Comparison of ENCODE assay signal across 8 mouse cellular contexts in the genomic region with DNA sequence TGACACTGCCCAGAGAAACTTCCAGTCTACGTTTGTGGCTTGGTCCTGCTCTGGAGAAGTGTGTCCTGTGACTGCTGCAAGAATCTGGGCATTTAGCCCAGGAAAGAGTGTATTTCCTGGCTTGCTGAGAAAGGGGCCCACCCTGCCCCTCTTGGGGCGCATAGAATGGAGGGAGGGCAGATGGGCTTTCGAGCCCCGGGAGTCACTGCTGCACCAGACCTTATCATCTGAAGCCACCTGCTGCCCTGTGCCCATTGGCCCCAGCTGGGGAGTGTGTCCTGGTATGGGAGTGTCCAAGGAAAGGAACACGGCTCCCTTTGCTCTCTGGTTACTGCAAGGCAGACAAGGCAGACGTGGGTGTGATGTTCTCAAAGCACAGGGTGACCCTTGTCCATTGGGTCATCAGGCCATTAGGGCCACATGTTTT. TPM values are rescaled to one million over a fixed set of nuclear protein-coding genes. Genes with fewer than 3 reads are reported as not detected.
DNase-seq lines count a peak whose midpoint lies in the region; ATAC-seq lines count a peak whose summit lies in the region.

No protein-coding gene starts in this region.

- H3K4me1 ChIP-seq in neural tube, embryonic 13.5 days (replicated peaks), result peaks cover 59% of the 10 kb centered on the region
- H3K4me1 ChIP-seq in neural tube, embryonic 15.5 days, result peaks cover 33% of the 10 kb centered on the region
- peaks cover 71% of the 10 kb centered on the region for H3K4me1 ChIP-seq in heart, embryonic 16.5 days (ENCODE audit: control insufficient read depth, insufficient read depth, low read length)
- peaks cover 60% of the 10 kb centered on the region for H3K4me1 ChIP-seq in limb, embryonic 15.5 days
- peaks cover 63% of the 10 kb centered on the region for H3K4me1 ChIP-seq in stomach, embryonic 16.5 days (ENCODE audit: control insufficient read depth, insufficient read depth, low read length)

- 0 out of 2 replicates have a peak, but pooled peaks have one; percentile 19 for ATAC-seq in neural tube, embryonic 13.5 days (ENCODE audit: low read depth)
- no peak for ATAC-seq in neural tube, embryonic 15.5 days (ENCODE audit: low FRiP score)
- ATAC-seq in heart, embryonic 16.5 days (replicated peaks; ENCODE audit: extremely low read depth, insufficient read depth, low FRiP score), result peak; percentile 87
- ATAC-seq in limb, embryonic 15.5 days (ENCODE audit: insufficient number of reproducible peaks, low FRiP score, low TSS enrichment, low read depth), result no peak
- ATAC-seq in stomach, embryonic 16.5 days (ENCODE audit: insufficient read depth, low FRiP score), result peak; percentile 81

- no peaks in the 10 kb centered on the region for H3K36me3 ChIP-seq in neural tube, embryonic 13.5 days
- no peaks in the 10 kb centered on the region for H3K36me3 ChIP-seq in neural tube, embryonic 15.5 days
- H3K36me3 ChIP-seq in heart, embryonic 16.5 days (ENCODE audit: control insufficient read depth, insufficient read depth), result no peaks in the 10 kb centered on the region
- H3K36me3 ChIP-seq in limb, embryonic 15.5 days, result no peaks in the 10 kb centered on the region
- H3K36me3 ChIP-seq in stomach, embryonic 16.5 days (ENCODE audit: control insufficient read depth, insufficient read depth, low read length), result no peaks in the 10 kb centered on the region

- WGBS in neural tube, embryonic 13.5 days, result 52% methylated on average over 6 of the region's 6 CpGs
- whole genome bisulfite sequencing in neural tube, embryonic 15.5 days, result 30% methylated on average over 6 of the region's 6 CpGs
- WGBS in heart, embryonic 16.5 days, result 7% methylated on average over 6 of the region's 6 CpGs
- WGBS in limb, embryonic 15.5 days, result 20% methylated on average over 6 of the region's 6 CpGs
- WGBS in stomach, embryonic 16.5 days, result 12% methylated on average over 6 of the region's 6 CpGs

- no peak overlapping the region for H3K9ac ChIP-seq in neural tube, embryonic 13.5 days
- no peak overlapping the region for H3K9ac ChIP-seq in neural tube, embryonic 15.5 days (replicated peaks)
- peak overlapping the region; percentile 38; the same call in 1 of the 2 replicates for H3K9ac ChIP-seq in heart, embryonic 16.5 days (ENCODE audit: low read length)
- no peak overlapping the region for H3K9ac ChIP-seq in limb, embryonic 15.5 days
- H3K9ac ChIP-seq in stomach, embryonic 16.5 days (ENCODE audit: low read length), result 0 out of 2 replicates have a peak overlapping the region, but pooled peaks have one; percentile 14

- no peaks in the 10 kb centered on the region for H3K9me3 ChIP-seq in neural tube, embryonic 13.5 days
- no peaks in the 10 kb centered on the region for H3K9me3 ChIP-seq in neural tube, embryonic 15.5 days (replicated peaks)
- no peaks in the 10 kb centered on the region for H3K9me3 ChIP-seq in heart, embryonic 16.5 days (replicated peaks; ENCODE audit: control insufficient read depth, low read length)
- no peaks in the 10 kb centered on the region for H3K9me3 ChIP-seq in limb, embryonic 15.5 days
- no peaks in the 10 kb centered on the region for H3K9me3 ChIP-seq in stomach, embryonic 16.5 days (replicated peaks; ENCODE audit: control insufficient read depth, low read length)

- no peaks in the 10 kb centered on the region for H3K27me3 ChIP-seq in neural tube, embryonic 13.5 days
- H3K27me3 ChIP-seq in neural tube, embryonic 15.5 days (replicated peaks), result no peaks in the 10 kb centered on the region
- no peaks in the 10 kb centered on the region for H3K27me3 ChIP-seq in heart, embryonic 16.5 days (ENCODE audit: control insufficient read depth, insufficient read depth, low read length)
- H3K27me3 ChIP-seq in limb, embryonic 15.5 days, result no peaks in the 10 kb centered on the region
- no peaks in the 10 kb centered on the region for H3K27me3 ChIP-seq in stomach, embryonic 16.5 days (ENCODE audit: control insufficient read depth, insufficient read depth, low read length)

- no peak for DNase-seq in testis, postnatal 10 days (ENCODE audit: low spot score)
- no peak for DNase-seq in adrenal gland, adult 18-20 months (ENCODE audit: low spot score in 2 of 2)
- DNase-seq in ovary, postnatal 36 days (ENCODE audit: low spot score), result no peak

- 0 out of 2 replicates have a peak overlapping the region, but pooled peaks have one; percentile 38 for H3K27ac ChIP-seq in neural tube, embryonic 13.5 days (replicated peaks)
- H3K27ac ChIP-seq in neural tube, embryonic 15.5 days (replicated peaks), result no peak overlapping the region
- H3K27ac ChIP-seq in heart, embryonic 16.5 days (ENCODE audit: low read length), result peak overlapping the region; percentile 94
- H3K27ac ChIP-seq in limb, embryonic 15.5 days, result peak overlapping the region; percentile 81
- H3K27ac ChIP-seq in stomach, embryonic 16.5 days (ENCODE audit: low read length), result peak overlapping the region; percentile 65

- H3K4me3 ChIP-seq in neural tube, embryonic 13.5 days, result no peak overlapping the region
- H3K4me3 ChIP-seq in neural tube, embryonic 15.5 days (replicated peaks), result no peak overlapping the region
- no peak overlapping the region for H3K4me3 ChIP-seq in heart, embryonic 16.5 days (ENCODE audit: low read length)
- no peak overlapping the region for H3K4me3 ChIP-seq in limb, embryonic 15.5 days
- no peak overlapping the region for H3K4me3 ChIP-seq in stomach, embryonic 16.5 days (replicated peaks; ENCODE audit: low read length)

- H3K4me2 ChIP-seq in neural tube, embryonic 13.5 days, result no peak overlapping the region
- no peak overlapping the region for H3K4me2 ChIP-seq in neural tube, embryonic 15.5 days
- peak overlapping the region; percentile 38; the same call in 1 of the 2 replicates for H3K4me2 ChIP-seq in heart, embryonic 16.5 days (ENCODE audit: low read depth, low read length)
- no peak overlapping the region for H3K4me2 ChIP-seq in limb, embryonic 15.5 days
- peak overlapping the region; percentile 28; the same call in 1 of the 2 replicates for H3K4me2 ChIP-seq in stomach, embryonic 16.5 days (ENCODE audit: low read depth, low read length)

RNA-seq across cellular contexts. Expression of a gene that starts 19.5 kb away (rescaled TPM):
- polyA plus RNA-seq in neural tube, embryonic 13.5 days (2015; fragmentation: Nextera tagmentation; extraction: Ambion mirVana), result 58.8 and 60.5 TPM in 2 replicates
- 51.0 and 57.5 TPM in 2 replicates for polyA plus RNA-seq in neural tube, embryonic 15.5 days (2015; fragmentation: Nextera tagmentation; extraction: Ambion mirVana)
- polyA plus RNA-seq in heart, embryonic 16.5 days (2015; fragmentation: Nextera tagmentation; extraction: Ambion mirVana), result 66.2 and 67.9 TPM in 2 replicates
- polyA plus RNA-seq in limb, embryonic 15.5 days (2015; fragmentation: Nextera tagmentation; extraction: Ambion mirVana), result 118 TPM in 2 replicates
- 111 and 122 TPM in 2 replicates for polyA plus RNA-seq in stomach, embryonic 16.5 days (2015; fragmentation: Nextera tagmentation; extraction: Ambion mirVana)
- 10 to 100 TPM; 15.9 to 18.6 TPM for total RNA-seq in adrenal gland, adult 18-20 months (2021)

Comparison
In these comparisons a context has a peak if more than half of its experiments do, and no peak if none do; other contexts are left out.
1. ATAC-seq: peak in neural tube, embryonic 13.5 days (single experiment), heart, embryonic 16.5 days (single experiment) and stomach, embryonic 16.5 days (single experiment); none in neural tube, embryonic 15.5 days (single experiment) and limb, embryonic 15.5 days (single experiment).
2. H3K4me2 ChIP-seq: peak in heart, embryonic 16.5 days (single experiment) and stomach, embryonic 16.5 days (single experiment); none in neural tube, embryonic 13.5 days (single experiment), neural tube, embryonic 15.5 days (single experiment) and limb, embryonic 15.5 days (single experiment).
3. H3K9ac ChIP-seq: peak in heart, embryonic 16.5 days (single experiment) and stomach, embryonic 16.5 days (single experiment); none in neural tube, embryonic 13.5 days (single experiment), neural tube, embryonic 15.5 days (single experiment) and limb, embryonic 15.5 days (single experiment).